Mouse (Mus musculus): ENCODE results near the gene Trip10.

DNA sequence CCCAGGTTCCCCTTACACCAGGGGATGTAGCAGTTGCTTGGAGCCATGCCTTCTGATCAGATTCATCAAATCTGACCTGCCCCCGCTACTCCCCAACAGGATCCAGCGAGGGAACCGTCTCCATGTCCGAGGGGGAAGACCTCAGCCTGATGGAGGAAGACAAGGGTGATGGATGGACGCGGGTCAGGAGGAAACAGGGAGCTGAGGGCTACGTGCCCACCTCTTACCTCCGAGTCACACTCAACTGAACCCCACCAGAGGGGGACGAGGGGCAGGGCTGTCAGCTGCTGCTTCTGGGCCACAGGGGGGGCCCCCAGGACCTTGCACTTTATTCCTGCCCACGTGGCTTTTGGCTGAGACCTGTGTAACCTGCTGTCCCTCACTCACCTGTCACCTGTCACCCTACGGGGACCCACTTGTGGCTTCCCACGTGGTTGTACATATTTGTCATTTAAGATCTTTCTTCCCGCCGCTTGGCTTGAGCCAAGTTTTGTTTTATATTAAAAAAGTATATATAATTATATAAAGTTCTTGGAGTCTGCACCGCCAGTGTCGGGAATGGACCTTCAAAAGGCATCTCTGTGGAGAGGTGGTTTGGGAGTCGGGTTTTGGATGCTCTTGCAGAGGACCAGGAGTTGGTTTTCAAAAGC lies 13.8 kb downstream of the Trip10 start:
- TF ChIP-seq CTCF (IDR thresholded peaks at IDR 0.05; ENCODE audit: low read depth) = no peak
- no peak for TF ChIP-seq EP300 (IDR thresholded peaks at IDR 0.05; ENCODE audit: low read depth)

Measured in heart, postnatal 0 days (tissue).